Mouse (Mus musculus) small intestine, adult 2 months (tissue): ENCODE measurements around the gene Ccdc186.

Experiments
- CTCF ChIP-seq: fragments of 200-500 bp; IDR thresholded peaks from 2 replicates; pipeline ENCODE4 v1.5.1; 2012; ENCODE audit warnings: low read depth, mild to moderate bottlenecking, control low read depth, inconsistent platforms, low read length, moderate library complexity, mixed read lengths; ENCODE audit not compliant: insufficient replicate concordance, insufficient read length; ENCODE audit errors: extremely low read depth
- POLR2A ChIP-seq: fragments of 200-500 bp; IDR thresholded peaks from 2 replicates; pipeline ENCODE4 v1.6.1; 2012; ENCODE audit warnings: low read depth, mild to moderate bottlenecking, control low read depth, inconsistent platforms, low read length, moderate library complexity

DNA sequence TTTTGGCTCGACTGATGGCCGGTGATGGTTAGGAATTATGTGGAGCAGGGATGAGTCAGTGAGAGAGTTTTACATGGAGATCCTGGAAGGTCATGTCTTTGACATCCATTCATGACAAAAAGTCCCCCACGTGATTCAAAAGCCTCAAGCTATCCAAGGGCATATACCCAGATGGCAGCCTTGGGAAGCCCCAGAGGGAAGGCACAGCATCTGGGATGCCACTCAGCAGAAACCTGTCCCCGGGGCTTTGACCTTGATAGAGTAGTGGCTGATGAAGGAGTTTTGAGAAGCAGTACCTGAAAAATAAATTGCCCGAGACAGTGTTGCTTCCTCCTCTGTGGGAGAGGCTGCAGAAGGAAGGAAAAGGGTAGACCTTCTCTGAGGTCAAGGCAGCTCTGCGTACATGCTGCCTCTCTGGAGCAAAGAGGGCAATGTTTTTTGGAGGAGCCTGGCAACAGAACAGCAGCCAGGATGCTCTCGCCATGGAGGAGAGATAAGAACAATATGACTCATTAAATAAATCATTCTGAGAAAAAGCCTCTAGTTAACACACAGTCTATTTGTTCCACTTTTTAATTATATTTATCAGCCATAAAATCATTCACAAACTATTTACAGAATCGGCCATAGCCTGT lies 61.6 kb downstream of the Ccdc186 start:
- TF ChIP-seq POLR2A = no peak
- TF ChIP-seq CTCF = no peak
